Mouse (Mus musculus): Measurements from ENCODE around the gene Cd300e. TPM values are rescaled to one million over a fixed set of nuclear protein-coding genes. Genes with fewer than 3 reads are reported as not detected.

Cd300e gene
- polyA plus RNA-seq, 1 experiment: 11.1 TPM

- Histone ChIP-seq H3K27ac (ENCODE audit: insufficient read depth, low read depth, low read length) (no peak overlapping the region), H3K4me1 (ENCODE audit: control insufficient read depth, insufficient read depth, low read length) (peaks cover 22% of the 10 kb centered on the region), H3K4me3 (ENCODE audit: insufficient read depth, low read length) (no peak overlapping the region)
- no peak for TF ChIP-seq POLR2A (IDR thresholded peaks at IDR 0.05; ENCODE audit: borderline replicate concordance, low read depth, low read length)
- no peak for TF ChIP-seq CTCF (IDR thresholded peaks at IDR 0.05; ENCODE audit: low read depth, low read length)
Measured at GRCm38 (mm10) chr11:115100741-115101140, 38.8 kb upstream of the Cd300e start.

GRCm38 (mm10) chr11:115100032-115100621 is 38.1 kb upstream of the Cd300e start:
- TF ChIP-seq POLR2A (IDR thresholded peaks at IDR 0.05; ENCODE audit: borderline replicate concordance, low read depth, low read length) (no peak), CTCF (IDR thresholded peaks at IDR 0.05; ENCODE audit: low read depth, low read length) (no peak)
- peaks cover 19% of the 10 kb centered on the region for H3K4me1 ChIP-seq (ENCODE audit: control insufficient read depth, insufficient read depth, low read length)

DNA sequence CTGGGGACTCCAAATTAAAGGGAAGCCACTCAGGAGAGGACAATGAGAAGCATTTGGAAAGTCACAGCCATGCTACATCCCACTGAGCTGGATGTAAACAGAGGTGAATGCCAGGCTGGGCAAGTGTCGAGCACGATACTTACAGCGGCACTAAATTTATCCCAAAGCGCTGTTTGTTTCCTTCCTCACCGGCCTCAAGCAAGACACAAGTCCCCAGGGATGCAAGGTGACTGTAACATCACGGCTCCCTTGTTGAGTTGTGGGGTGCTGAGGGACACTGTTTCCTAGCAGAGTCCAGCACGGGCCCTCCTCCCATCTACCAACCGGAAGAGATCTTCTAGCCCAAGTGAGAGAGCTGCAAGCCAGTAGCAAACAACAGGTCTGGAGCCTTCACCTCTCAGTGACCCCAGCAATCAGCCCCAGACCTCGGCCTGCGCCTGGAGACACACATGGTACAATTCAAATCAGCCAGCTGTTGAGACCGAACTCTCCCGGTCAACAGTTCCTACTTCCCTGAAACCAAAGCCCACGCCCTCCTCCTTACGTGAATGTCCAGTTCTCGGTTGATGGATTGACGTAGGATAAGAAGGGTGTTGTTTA is 37.4 kb upstream of the Cd300e start:
- TF ChIP-seq POLR2A (IDR thresholded peaks at IDR 0.05; ENCODE audit: borderline replicate concordance, low read depth, low read length) (no peak), CTCF (IDR thresholded peaks at IDR 0.05; ENCODE audit: low read depth, low read length) (no peak)
- H3K4me3 ChIP-seq (ENCODE audit: insufficient read depth, low read length): no peak overlapping the region
- no peak overlapping the region for H3K27ac ChIP-seq (ENCODE audit: insufficient read depth, low read depth, low read length)
- H3K4me1 ChIP-seq (ENCODE audit: control insufficient read depth, insufficient read depth, low read length): peaks cover 14% of the 10 kb centered on the region

More at GRCm38 (mm10) chr11:115100032-115100621, 38.1 kb upstream of the Cd300e start:
- H3K27ac ChIP-seq (ENCODE audit: insufficient read depth, low read depth, low read length): no peak overlapping the region
- H3K4me3 ChIP-seq (ENCODE audit: insufficient read depth, low read length): no peak overlapping the region

DNA sequence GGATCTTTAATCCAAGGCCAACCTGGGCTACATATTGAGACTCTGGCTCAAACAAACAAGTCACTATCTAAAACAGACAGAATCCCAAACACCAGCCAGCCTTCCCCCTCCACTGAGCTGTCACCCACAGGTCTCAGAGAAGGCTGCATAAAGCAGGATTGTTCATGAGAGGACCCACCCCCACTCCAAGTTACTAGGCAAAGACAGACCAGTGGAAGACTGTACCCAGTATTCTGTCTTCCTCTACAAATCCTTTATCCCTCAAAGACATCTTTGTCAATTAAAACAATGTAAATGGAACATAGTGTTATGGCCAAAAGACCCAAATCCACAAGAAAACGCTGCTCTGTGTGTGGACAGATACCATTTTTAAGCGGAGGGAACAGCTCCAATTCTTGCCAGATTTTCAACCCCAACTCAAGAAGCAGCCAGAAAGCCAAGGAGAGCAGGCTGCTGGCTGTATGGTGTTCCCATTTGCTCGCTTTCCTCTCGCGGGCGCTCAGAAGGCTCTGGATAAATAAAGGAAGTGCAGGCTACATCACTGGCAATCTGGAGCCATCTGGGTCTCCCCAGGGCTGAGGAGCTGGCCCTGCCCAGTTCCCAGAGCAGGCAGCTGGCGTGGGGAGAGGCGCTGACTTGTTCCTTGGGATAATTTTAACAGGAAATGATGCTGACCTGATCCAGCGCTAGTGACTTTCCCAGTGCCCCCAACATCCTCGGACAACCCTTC is 36.4 kb upstream of the Cd300e start:
- no peak for TF ChIP-seq CTCF (IDR thresholded peaks at IDR 0.05; ENCODE audit: low read depth, low read length)
- TF ChIP-seq POLR2A (IDR thresholded peaks at IDR 0.05; ENCODE audit: borderline replicate concordance, low read depth, low read length): no peak
- Histone ChIP-seq H3K4me1 (ENCODE audit: control insufficient read depth, insufficient read depth, low read length) (peaks cover 14% of the 10 kb centered on the region), H3K4me3 (ENCODE audit: insufficient read depth, low read length) (no peak overlapping the region), H3K27ac (ENCODE audit: insufficient read depth, low read depth, low read length) (no peak overlapping the region)

DNA sequence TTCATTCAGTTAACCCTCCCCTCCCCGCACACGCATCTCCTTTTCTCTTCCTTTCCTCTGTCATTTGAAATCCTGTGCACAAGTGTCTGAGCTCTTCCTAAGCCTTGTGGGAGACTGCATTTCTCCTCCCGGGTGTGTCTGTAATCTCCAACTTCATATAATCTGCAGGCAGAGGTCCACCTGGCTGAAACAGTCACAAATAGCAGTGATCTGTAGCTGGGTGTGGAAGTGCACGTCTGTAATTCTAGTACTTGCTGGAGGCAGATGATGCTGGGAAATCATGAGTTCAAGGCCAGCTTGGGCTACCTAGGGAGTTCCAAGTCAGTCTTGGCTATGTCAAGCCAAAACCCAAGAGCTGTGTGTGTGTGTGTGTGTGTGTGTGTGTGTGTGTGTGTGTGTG is 30.2 kb upstream of the Cd300e start:
- no peaks in the 10 kb centered on the region for H3K4me1 ChIP-seq (ENCODE audit: control insufficient read depth, insufficient read depth, low read length)
- H3K4me3 ChIP-seq (ENCODE audit: insufficient read depth, low read length): no peak overlapping the region
- H3K27ac ChIP-seq (ENCODE audit: insufficient read depth, low read depth, low read length): no peak overlapping the region
- TF ChIP-seq CTCF (IDR thresholded peaks at IDR 0.05; ENCODE audit: low read depth, low read length): no peak
- TF ChIP-seq POLR2A (IDR thresholded peaks at IDR 0.05; ENCODE audit: borderline replicate concordance, low read depth, low read length): no peak

GRCm38 (mm10) chr11:115091362-115091901 is 29.5 kb upstream of the Cd300e start, which contains the start of gene Rab37:
Rab37 (plus strand) TSS chr11:115091431.
- TF ChIP-seq POLR2A (IDR thresholded peaks at IDR 0.05; ENCODE audit: borderline replicate concordance, low read depth, low read length) (no peak), CTCF (IDR thresholded peaks at IDR 0.05; ENCODE audit: low read depth, low read length) (no peak; the same call in 1 of the 2 replicates)
- Histone ChIP-seq H3K27ac (ENCODE audit: insufficient read depth, low read depth, low read length) (no peak within 1 kb of the TSS), H3K4me1 (ENCODE audit: control insufficient read depth, insufficient read depth, low read length) (no peaks in the 10 kb centered on the region), H3K4me3 (ENCODE audit: insufficient read depth, low read length) (no peak within 1 kb of the TSS)

DNA sequence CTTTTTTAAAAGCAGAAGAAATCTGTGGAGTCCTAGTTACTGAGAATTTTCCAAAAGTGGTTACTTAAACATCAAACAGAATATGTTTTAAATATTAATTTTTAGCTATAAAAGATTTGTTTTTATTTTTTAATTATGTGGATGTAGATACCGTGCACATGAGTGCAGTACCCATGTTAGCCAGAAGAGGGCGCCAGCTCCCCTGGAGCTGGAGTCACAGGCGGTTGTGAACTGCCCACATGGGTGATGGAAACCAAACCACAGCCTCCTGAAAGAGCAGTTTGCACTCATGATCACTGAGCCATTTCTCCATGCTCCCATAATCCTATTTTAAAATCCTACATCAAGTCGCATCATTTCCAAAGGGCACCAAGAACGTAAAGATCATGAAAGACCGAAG is 27.9 kb upstream of the Cd300e start:
- H3K4me1 ChIP-seq (ENCODE audit: control insufficient read depth, insufficient read depth, low read length): no peaks in the 10 kb centered on the region
- TF ChIP-seq CTCF (IDR thresholded peaks at IDR 0.05; ENCODE audit: low read depth, low read length) (peak; percentile 95), POLR2A (IDR thresholded peaks at IDR 0.05; ENCODE audit: borderline replicate concordance, low read depth, low read length) (no peak)
- no peak overlapping the region for H3K4me3 ChIP-seq (ENCODE audit: insufficient read depth, low read length)
- H3K27ac ChIP-seq (ENCODE audit: insufficient read depth, low read depth, low read length): no peak overlapping the region

GRCm38 (mm10) chr11:115086213-115086612 is 24.2 kb upstream of the Cd300e start:
- TF ChIP-seq POLR2A (IDR thresholded peaks at IDR 0.05; ENCODE audit: borderline replicate concordance, low read depth, low read length) (no peak), CTCF (IDR thresholded peaks at IDR 0.05; ENCODE audit: low read depth, low read length) (no peak)
- Histone ChIP-seq H3K4me1 (ENCODE audit: control insufficient read depth, insufficient read depth, low read length) (no peaks in the 10 kb centered on the region), H3K4me3 (ENCODE audit: insufficient read depth, low read length) (no peak overlapping the region), H3K27ac (ENCODE audit: insufficient read depth, low read depth, low read length) (no peak overlapping the region)

DNA sequence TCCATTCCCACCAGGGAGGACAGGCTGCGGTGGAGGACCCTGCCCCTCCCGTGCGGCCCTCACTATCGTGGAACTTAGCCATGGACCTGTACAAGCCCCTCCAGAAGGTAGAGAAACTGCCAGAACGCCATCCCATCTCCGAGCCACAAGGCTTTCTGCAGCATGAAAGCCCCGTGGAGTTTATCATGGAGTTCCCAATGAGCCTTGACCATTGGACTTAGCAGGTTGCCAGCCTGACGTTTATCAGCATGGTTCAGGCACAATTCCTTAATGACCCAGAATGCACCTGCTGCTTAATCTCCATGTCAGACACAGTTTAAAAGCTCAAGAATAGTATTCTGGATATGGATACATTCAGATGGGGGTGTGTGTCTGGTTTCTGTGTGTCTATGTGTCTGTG is 23.1 kb upstream of the Cd300e start:
- TF ChIP-seq POLR2A (IDR thresholded peaks at IDR 0.05; ENCODE audit: borderline replicate concordance, low read depth, low read length): no peak
- TF ChIP-seq CTCF (IDR thresholded peaks at IDR 0.05; ENCODE audit: low read depth, low read length): no peak
- no peak overlapping the region for H3K4me3 ChIP-seq (ENCODE audit: insufficient read depth, low read length)
- H3K27ac ChIP-seq (ENCODE audit: insufficient read depth, low read depth, low read length): no peak overlapping the region
- H3K4me1 ChIP-seq (ENCODE audit: control insufficient read depth, insufficient read depth, low read length): peaks cover 3% of the 10 kb centered on the region; the same call in 1 of the 2 replicates

Measured in bone marrow macrophage, adult 2 months (primary cell).